Mouse (Mus musculus) lung, postnatal 36 days (tissue): ENCODE data around the gene Slc12a3.
"Not testable (repeated sequence)": the region's sequence is repeated elsewhere in the genome, so short reads cannot be mapped to it uniquely, and the experiment has no call there.

ENCODE experiments used
- DNase-seq: peaks from one replicate; pipeline ENCODE4 v3.0.0; 2022; ENCODE audit warnings: mixed read lengths

Slc12a3 gene

DNA sequence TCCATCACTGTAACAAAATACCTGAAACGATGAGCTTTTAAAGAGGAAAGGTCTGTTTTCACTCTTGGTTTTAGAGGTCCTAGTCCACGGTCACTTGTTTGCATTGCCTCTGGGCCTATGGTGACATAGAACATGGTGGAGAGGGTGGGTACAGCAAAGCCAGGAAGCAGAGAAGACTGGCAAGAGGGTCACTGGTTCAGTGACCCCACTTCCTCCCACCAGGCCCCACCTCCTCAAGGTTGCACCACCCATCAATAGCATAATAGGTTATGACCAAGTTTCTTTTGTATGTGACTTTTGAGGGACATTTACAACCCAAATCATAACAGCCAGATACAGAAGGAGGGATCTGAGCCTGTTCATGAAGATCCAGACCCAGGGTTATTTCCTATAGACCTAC lies 47.6 kb downstream of the Slc12a3 start:
- peak; percentile 36 for DNase-seq

- peak; percentile 37 for DNase-seq
These were observed 48.0 kb downstream of the Slc12a3 start for GRCm38 (mm10) chr8:94377031-94377430.

- DNase-seq: peak; percentile 93
These were observed 48.8 kb downstream of the Slc12a3 start for GRCm38 (mm10) chr8:94377714-94378205.

DNA sequence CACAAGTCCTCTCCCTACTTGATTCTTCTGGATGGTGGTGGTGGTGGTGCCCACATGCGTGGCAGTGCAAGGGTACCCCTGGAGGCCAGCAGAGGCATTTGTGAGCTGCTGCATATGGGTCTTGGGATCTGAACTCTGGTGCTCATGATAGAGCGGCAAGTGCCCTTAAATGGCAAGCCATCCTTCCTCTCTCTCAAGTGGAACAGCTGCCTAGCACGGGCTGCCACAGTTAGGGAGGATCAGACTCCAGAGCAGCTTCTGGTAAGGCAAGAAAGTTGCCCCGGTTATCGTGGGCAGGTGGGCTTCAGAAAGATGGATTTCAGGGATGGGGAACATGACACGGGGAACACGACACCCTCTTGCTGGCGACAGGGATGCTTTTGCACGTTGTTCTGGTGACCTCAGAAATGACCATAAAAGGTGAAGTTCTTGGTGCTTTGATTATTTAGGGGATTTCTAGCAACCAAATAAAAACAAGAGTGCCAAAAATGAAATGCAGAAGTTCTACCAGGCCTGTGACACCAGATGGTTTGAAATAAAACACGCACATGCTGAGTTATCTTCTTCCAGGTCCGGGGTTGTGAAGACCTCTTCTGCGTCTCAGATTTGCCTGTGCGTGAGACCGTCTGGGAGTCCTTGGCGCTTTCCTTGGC lies 49.9 kb downstream of the Slc12a3 start:
- peak; percentile 48 for DNase-seq

DNA sequence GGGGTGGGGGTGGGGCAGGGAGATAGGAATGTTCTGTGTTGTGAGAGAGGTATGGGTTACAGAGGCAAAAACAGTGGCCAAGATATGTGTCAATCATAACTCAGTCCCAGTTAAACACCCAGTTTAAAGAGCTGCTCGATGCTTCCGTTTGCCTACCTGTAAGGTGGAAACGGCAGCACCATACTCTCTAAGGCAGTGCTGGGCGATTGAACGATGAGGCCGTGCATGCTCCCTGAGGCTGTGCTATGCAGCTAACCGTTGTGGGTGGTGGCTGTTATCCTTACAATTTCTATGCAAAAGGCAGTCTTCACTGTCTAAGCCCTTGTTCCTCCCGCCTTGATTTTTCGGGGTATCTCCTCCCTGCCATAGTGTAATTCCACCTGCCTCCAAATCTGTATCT lies 50.7 kb downstream of the Slc12a3 start:
- no peak for DNase-seq

- DNase-seq: no peak
These were observed 55.2 kb downstream of the Slc12a3 start for GRCm38 (mm10) chr8:94384166-94384565.

GRCm38 (mm10) chr8:94385506-94386213 lies 56.7 kb downstream of the Slc12a3 start:
- no peak for DNase-seq

GRCm38 (mm10) chr8:94386214-94387026 lies 57.4 kb downstream of the Slc12a3 start, which contains the start of gene Herpud1:
Herpud1 (plus strand) TSS chr8:94386438.
- DNase-seq: peak; percentile 99

GRCm38 (mm10) chr8:94387027-94387684 lies 58.2 kb downstream of the Slc12a3 start:
- peak; percentile 97 for DNase-seq

DNA sequence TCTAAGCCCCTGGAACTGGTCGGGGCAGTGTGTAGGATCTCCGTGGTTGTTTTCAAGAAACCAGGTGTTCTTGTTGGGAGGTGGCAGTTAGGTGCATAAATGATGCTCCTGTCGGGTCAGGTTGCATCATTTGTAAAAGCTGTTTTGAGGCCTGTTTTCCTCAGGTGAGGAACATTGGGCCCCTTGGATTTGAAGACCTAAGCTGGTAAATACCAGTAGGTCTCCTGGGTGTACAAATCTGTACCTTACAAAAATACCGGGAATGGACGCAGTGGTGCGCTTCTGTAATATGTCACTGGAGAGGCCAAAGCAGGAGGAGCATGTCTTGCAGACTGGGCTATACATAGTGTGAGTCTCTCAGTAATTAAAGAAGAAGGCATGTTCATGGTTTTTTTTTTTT lies 58.8 kb downstream of the Slc12a3 start:
- DNase-seq: no peak

DNA sequence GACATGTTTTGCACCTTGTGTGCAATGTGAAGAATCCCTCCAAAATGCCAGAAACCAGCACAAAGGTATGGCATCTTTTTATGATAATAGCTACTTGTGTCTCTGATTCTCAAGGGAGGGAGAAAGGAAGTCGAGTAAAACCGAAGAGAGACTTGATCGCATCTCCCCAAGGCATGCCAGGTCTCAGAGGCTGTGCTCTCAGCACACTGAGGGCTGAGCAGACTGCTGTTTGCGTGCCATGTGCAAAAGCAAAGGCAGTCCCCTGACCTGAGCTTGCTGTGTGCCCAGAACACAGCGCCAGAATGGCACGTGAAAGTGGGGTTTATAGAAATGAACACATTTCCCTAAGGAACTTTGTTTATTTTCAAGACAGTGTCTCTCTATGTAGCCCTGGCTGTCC lies 60.5 kb downstream of the Slc12a3 start:
- DNase-seq: no peak

- DNase-seq: no peak
These were observed 61.4 kb downstream of the Slc12a3 start for GRCm38 (mm10) chr8:94390429-94390828.

DNA sequence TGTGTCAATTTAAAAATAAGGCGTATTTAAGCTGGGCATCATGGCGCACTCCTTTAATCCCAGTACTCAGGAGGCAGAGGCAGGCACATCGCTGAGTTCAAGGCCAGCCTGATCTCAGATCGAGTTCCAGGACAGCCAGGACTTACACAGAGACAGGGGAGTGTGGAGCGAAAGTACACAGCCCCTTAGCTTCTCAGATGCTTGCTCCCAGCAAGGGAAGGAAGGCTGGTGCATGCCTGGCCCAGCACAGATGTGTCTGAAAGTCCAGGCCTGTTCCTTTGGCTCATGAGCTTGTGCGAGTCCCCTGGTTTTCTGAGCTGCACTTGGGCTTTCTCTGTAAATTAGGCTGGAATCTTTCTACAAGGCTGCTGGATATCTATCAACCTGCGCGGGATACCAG lies 61.9 kb downstream of the Slc12a3 start:
- DNase-seq: no peak

DNA sequence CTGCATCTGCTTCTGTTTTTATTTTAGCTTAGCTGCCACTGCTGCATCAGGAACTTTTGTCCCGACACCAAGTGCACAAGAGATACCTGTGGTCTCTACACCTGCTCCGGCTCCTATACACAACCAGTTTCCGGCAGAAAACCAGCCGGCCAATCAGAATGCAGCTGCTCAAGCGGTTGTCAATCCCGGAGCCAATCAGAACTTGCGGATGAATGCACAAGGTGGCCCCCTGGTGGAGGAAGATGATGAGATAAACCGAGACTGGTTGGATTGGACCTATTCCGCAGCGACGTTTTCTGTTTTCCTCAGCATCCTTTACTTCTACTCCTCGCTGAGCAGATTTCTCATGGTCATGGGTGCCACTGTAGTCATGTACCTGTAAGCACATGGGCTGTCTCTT lies 63.1 kb downstream of the Slc12a3 start:
- peak; percentile 81 for DNase-seq

DNA sequence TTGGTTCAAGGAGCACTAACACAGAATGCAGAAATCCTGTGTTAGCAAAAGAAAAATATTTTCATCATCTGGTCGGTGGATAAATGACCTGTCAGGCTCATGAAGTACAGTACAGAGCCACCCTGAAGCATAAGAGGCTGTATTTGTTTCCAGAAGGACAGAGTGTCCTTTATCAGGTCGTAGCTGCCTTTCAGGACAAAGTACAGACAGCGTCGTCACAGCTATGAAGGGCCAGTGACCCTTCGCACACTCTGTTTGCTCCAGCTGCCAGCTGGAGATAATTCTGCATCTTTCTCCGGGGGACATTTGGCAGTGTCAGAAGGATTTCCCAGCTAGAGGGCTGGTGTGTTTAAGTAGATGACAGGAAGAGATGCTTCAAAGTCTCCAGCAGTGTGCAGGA lies 63.6 kb downstream of the Slc12a3 start:
- no peak for DNase-seq

DNA sequence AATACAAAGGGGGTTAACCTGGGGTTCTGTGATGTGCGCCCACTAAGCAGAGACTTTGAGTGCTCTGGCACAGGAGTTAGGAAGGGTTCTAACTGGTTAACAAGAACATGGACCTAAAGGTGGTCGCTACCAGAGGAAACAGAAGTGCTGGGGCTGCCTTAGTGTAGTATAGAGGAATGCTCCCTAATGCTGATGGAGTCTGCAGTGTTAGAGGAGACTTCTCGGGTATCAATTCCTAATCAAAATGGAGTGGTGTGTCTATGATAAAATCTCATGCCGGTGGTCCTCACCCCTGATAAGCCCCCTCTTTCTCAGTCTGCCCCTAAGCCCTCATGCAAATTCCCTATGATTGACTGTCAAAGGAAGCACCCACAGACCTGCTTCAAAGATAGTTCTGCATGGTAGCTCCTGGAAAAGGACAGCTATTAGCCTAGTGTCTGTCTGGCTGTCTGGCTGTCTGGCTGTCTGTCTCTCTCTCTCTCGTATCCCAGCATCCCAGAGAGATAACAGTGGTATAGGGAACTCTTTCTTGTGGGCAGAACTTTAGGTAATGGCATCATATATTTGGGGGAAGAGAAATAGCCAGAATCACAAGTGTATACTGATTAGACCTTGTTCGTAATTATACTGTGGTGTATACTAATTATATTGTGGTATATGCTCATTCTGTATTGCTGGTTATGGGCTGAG lies 67.0 kb downstream of the Slc12a3 start:
- no peak for DNase-seq

DNA sequence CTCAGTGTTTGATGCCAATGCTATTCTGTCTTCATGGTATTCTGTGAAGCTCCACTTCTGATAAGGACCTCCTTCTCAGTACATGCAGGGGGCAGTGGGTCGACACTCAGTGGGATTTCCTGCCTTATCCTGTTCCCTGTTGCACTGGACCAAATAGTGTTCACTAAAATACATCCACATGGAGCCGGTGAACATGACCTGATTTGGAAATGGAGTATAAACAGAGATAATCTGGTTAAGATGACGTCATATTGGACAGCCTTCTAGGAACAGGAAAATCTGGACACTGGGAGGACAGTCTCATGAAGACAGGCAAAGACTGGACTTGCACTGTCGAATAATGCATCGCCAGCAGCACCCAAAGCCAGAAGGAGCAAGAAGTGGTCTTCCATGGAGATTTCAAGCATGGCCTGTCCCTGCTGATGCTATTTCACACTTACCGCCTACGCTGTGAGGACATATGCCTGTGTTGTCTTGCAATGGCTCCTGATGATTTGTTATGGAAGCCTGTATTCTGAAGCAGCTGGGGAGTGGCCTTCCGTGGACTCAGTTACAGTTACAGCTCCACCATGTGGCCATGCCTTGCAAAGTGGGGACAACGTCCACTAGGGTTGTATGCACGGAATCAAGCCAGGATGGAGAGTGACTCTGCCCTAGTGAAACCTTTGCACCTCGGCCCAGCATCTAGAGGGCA lies 68.1 kb downstream of the Slc12a3 start:
- DNase-seq: peak; percentile 82

DNA sequence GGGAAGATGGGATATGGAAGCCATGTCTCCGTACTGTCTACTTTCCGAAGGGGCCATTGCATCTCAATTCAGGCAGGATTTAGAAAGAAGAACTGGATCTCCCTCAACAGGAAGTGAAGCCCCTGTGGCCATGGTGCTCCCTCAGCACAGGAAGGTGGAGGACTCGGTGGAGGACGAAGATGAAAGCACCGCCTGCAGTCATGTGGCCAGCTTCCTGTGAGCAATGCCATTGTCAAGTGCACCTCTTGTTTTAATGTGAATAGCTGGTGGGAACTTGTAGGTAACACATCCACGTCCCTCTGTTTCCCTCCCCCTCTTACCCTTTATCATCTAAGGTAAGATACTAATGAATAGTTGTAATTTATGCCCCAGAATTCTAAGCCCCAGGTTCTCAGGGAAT lies 69.6 kb downstream of the Slc12a3 start:
- DNase-seq: no peak

- no peak for DNase-seq
These were observed 70.5 kb downstream of the Slc12a3 start for GRCm38 (mm10) chr8:94399361-94399953.

DNA sequence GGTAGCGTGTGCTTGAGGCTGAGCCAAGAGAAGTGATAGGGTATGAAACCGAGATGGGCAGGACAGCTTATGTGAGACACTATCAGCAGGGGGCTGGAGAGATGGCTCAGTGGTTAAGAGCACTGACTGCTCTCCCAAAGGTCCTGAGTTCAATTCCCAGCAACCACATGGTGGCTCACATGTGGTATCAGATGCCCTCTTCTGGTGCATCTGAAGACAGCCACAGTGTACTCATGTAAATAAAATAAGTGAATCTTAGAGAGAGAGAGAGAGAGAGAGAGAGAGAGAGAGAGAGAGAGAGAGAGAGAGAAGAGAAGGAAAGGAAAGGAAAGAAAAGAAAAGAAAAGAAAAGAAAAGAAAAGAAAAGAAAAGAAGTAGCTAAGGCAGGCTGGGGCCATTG lies 71.0 kb downstream of the Slc12a3 start:
- DNase-seq: not testable (repeated sequence)

DNA sequence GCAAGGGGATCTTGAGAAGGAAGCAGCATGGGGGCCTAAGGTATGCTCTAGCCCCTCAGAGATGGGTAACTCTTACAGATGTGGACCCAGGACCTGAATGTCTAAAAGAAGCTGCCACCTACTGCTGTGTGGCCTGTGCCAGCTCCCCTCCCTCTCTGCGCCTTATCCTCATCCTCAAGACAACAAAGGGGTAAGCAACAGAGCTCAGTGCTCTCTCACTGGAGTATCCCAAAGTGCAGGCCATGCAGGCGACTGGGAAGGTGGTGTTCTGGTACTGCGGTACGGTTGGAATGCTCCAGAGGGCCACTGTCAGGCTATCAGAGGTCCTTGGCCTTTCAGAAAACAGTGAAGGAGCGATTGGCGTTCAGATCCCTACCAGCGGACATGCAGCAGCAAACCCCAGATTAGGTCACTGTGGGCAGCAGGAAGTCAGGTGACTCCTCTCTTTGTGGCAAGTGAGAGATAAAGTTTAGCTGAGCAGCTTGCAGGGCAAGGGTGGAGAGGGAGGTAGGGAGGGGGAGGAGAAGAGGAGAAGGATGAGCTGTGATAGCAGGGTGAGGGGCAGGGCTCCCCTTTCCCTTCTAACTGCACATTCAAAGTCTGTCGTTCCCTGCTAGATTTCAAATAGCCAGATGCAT lies 79.6 kb downstream of the Slc12a3 start:
- no peak for DNase-seq
